Mouse (Mus musculus) neural tube, postnatal 0 days (tissue): Measurements from ENCODE around the gene Gm4567. TPM values are rescaled to one million over a fixed set of nuclear protein-coding genes. Genes with fewer than 3 reads are reported as not detected.

Experiments used
- polyA plus RNA-seq: library from polyadenylated mRNA; unstranded; fragments of >200 nt; fragmentation: Nextera tagmentation; extraction: Ambion mirVana; gene quantifications from 2 replicates; pipeline ENCODE4 v1.2.1, GENCODE M21; 2015

The Gm4567 gene
- not detected in 2 replicates for polyA plus RNA-seq

GRCm38 (mm10) chr7:22719610-22720009 lies at the start of gene Gm4567:
Gene Gm4567, minus strand, starts transcription at chr7:22719710.

DNA sequence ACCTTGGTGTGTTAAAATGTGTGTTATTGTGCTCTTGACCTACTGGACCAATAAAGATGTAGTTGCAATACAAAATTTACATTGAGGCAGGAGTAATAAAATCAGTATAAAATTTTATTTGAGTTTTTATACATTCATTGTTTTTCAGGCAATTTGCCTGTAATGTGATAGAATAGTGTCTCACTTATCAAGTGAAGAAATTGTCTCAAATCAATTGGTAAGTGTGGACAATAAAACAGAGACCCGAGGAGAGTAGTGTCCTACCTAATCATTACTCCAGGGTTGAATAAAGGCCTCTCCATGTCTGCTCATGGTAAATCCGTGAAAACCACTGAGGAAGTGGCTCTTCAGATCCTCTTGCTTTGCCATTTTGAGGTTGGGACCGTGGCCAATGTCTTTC lies 41.9 kb upstream of the Gm4567 start, which contains the start of gene Vmn1r157:
Gene Vmn1r157 (plus strand): TSS at position 301 of the 400 bp plus-strand sequence.

GRCm38 (mm10) chr7:22692217-22692616 lies 27.3 kb downstream of the Gm4567 start, which contains the start of gene Gm8693:
Gene Gm8693, minus strand, starts transcription at chr7:22692317.

Other genes with a start within 250 kb of the Gm4567 start
- gene Vmn1r151, start 220.0 kb downstream of the Gm4567 start, polyA plus RNA-seq = not detected in 2 replicates
- gene Vmn1r152, start 196.7 kb downstream of the Gm4567 start, polyA plus RNA-seq = not detected in 2 replicates
- gene Gm8677, start 184.8 kb downstream of the Gm4567 start, polyA plus RNA-seq = not detected in 2 replicates
- gene Gm4201, start 154.4 kb downstream of the Gm4567 start, polyA plus RNA-seq = not detected in 2 replicates
- gene Gm4565, start 131.6 kb downstream of the Gm4567 start, polyA plus RNA-seq = not detected in 2 replicates
- not detected in 2 replicates for gene Vmn1r155, start 61.7 kb downstream of the Gm4567 start, polyA plus RNA-seq
- gene Gm8693, start 27.4 kb downstream of the Gm4567 start, polyA plus RNA-seq = not detected in 2 replicates
- gene Vmn1r157, start 42.0 kb upstream of the Gm4567 start, polyA plus RNA-seq = not detected in 2 replicates
- gene Vmn1r158, start 71.1 kb upstream of the Gm4567 start, polyA plus RNA-seq = not detected in 2 replicates
- not detected in 2 replicates for gene Vmn1r159, start 123.9 kb upstream of the Gm4567 start, polyA plus RNA-seq
- gene Vmn1r160, start 151.5 kb upstream of the Gm4567 start, polyA plus RNA-seq = not detected in 2 replicates